Mouse (Mus musculus): ENCODE results near the gene Grm8. TPM values are rescaled to one million over a fixed set of nuclear protein-coding genes. Genes with fewer than 3 reads are reported as not detected.

Gene Grm8
- polyA plus RNA-seq, 1 experiment: 0.04 TPM

GRCm38 (mm10) chr6:27264972-27265371 is 870.0 kb downstream of the Grm8 start:
- Histone ChIP-seq H3K4me1 (ENCODE audit: control insufficient read depth, insufficient read depth, insufficient read length) (no peaks in the 10 kb centered on the region), H3K4me3 (ENCODE audit: extremely low read depth, insufficient read depth, insufficient read length) (no peak overlapping the region), H3K27me3 (ENCODE audit: control insufficient read depth, insufficient read depth, low read length) (no peaks in the 10 kb centered on the region), H3K27ac (ENCODE audit: insufficient read depth, low read length) (no peak overlapping the region), H3K36me3 (ENCODE audit: control insufficient read depth, insufficient read depth, low read length) (no peaks in the 10 kb centered on the region)
- TF ChIP-seq CTCF (IDR thresholded peaks at IDR 0.05; ENCODE audit: extremely low read depth, insufficient read depth, insufficient read length, insufficient replicate concordance): no peak
- TF ChIP-seq POLR2A (IDR thresholded peaks at IDR 0.05; ENCODE audit: low read depth, low read length): no peak
- DNase-seq (ENCODE audit: low read depth in 1 of 2, low spot score in 2 of 2): no peak

GRCm38 (mm10) chr6:27262611-27263010 is 872.4 kb downstream of the Grm8 start:
- Histone ChIP-seq H3K27me3 (ENCODE audit: control insufficient read depth, insufficient read depth, low read length) (no peaks in the 10 kb centered on the region), H3K27ac (ENCODE audit: insufficient read depth, low read length) (no peak overlapping the region), H3K4me1 (ENCODE audit: control insufficient read depth, insufficient read depth, insufficient read length) (no peaks in the 10 kb centered on the region), H3K4me3 (ENCODE audit: extremely low read depth, insufficient read depth, insufficient read length) (no peak overlapping the region), H3K36me3 (ENCODE audit: control insufficient read depth, insufficient read depth, low read length) (no peaks in the 10 kb centered on the region)
- TF ChIP-seq CTCF (IDR thresholded peaks at IDR 0.05; ENCODE audit: extremely low read depth, insufficient read depth, insufficient read length, insufficient replicate concordance) (no peak), POLR2A (IDR thresholded peaks at IDR 0.05; ENCODE audit: low read depth, low read length) (no peak)
- DNase-seq (ENCODE audit: low read depth in 1 of 2, low spot score in 2 of 2): no peak

- Histone ChIP-seq H3K4me1 (ENCODE audit: control insufficient read depth, insufficient read depth, insufficient read length) (no peaks in the 10 kb centered on the region), H3K27ac (ENCODE audit: insufficient read depth, low read length) (no peak overlapping the region), H3K4me3 (ENCODE audit: extremely low read depth, insufficient read depth, insufficient read length) (no peak overlapping the region), H3K27me3 (ENCODE audit: control insufficient read depth, insufficient read depth, low read length) (no peaks in the 10 kb centered on the region), H3K36me3 (ENCODE audit: control insufficient read depth, insufficient read depth, low read length) (no peaks in the 10 kb centered on the region)
- no peak for DNase-seq (ENCODE audit: low read depth in 1 of 2, low spot score in 2 of 2)
- TF ChIP-seq CTCF (IDR thresholded peaks at IDR 0.05; ENCODE audit: extremely low read depth, insufficient read depth, insufficient read length, insufficient replicate concordance) (no peak), POLR2A (IDR thresholded peaks at IDR 0.05; ENCODE audit: low read depth, low read length) (no peak)
These were observed 894.6 kb downstream of the Grm8 start for GRCm38 (mm10) chr6:27240416-27240815.

DNA sequence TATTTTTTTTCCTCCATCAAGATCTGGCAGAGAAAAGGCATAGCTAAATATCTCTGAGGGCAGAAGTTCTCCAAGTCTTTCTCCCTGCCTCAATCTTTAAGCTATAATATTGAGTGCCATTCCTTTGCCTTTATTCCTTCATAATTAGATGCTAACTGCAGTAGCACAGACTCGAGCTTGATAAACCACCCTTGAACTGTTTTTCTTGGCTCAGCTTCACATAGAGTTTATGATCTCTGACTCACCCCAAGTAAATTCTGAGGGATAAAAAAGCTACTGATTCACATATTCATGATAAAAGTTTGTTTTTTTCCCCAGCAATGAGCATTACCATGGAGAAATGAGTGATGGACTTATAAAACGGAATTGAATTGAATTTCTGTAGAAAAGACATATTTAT is 895.0 kb downstream of the Grm8 start:
- 79% methylated on average over 2 of the region's 2 CpGs for WGBS
- Histone ChIP-seq H3K27ac (ENCODE audit: insufficient read depth, low read length) (no peak overlapping the region), H3K27me3 (ENCODE audit: control insufficient read depth, insufficient read depth, low read length) (no peaks in the 10 kb centered on the region), H3K4me1 (ENCODE audit: control insufficient read depth, insufficient read depth, insufficient read length) (no peaks in the 10 kb centered on the region), H3K4me3 (ENCODE audit: extremely low read depth, insufficient read depth, insufficient read length) (no peak overlapping the region), H3K36me3 (ENCODE audit: control insufficient read depth, insufficient read depth, low read length) (no peaks in the 10 kb centered on the region)
- TF ChIP-seq CTCF (IDR thresholded peaks at IDR 0.05; ENCODE audit: extremely low read depth, insufficient read depth, insufficient read length, insufficient replicate concordance) (no peak), POLR2A (IDR thresholded peaks at IDR 0.05; ENCODE audit: low read depth, low read length) (no peak)
- DNase-seq (ENCODE audit: low read depth in 1 of 2, low spot score in 2 of 2): no peak

Measured in spleen, adult 2 months (tissue).